Mouse (Mus musculus) thymus, postnatal 10 days (tissue): ENCODE results near the gene Zmynd15.
"Not testable (repeated sequence)": the region's sequence is repeated elsewhere in the genome, so short reads cannot be mapped to it uniquely, and the experiment has no call there.

Source experiments
- DNase-seq, 2 experiments: peaks; one replicate each; pipeline ENCODE4 v3.0.0; 2021; ENCODE audit warnings: low spot score in 2 of 2

The Zmynd15 gene

DNA sequence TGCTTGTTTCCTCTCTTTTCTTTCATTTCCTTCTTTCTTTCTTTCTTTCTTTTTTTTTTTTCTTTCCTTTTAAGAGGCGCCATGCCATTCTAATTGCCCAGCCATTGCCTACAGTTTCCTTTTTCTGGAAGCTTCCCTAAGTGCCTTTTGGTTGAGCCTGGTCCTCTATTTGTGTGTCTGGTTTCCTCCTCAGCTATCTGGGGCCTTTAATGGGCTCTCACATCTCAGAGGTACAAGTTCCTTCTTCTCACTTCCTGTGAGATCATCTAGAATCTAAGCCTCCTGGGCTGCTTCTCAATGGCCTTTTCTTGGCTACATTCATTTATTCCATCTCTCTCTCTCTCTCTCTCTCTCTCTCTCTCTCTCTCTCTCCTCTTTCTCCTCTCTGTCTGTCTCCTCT, 11.9 kb upstream of the Zmynd15 start:
- DNase-seq, result no peak

DNA sequence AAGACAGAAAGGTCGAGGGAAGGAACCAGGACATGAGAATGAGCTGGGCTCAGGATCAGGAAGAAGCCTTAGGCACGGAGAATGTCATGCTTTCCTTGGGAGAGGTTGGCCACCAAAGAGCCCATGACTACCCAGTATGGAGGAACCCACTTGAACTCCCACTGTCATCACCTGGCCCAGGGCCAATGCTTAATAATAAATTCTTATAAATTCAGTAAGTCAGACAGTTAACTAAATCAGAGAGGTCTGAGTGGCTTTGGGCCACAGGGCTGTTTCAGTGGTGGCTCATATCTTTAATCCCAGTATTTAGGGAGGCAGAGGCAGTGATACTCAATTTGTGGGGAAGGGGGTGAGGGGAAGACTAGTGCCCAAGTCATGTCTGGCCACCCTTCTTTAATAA, 8.3 kb upstream of the Zmynd15 start:
- DNase-seq, result no peak

DNA sequence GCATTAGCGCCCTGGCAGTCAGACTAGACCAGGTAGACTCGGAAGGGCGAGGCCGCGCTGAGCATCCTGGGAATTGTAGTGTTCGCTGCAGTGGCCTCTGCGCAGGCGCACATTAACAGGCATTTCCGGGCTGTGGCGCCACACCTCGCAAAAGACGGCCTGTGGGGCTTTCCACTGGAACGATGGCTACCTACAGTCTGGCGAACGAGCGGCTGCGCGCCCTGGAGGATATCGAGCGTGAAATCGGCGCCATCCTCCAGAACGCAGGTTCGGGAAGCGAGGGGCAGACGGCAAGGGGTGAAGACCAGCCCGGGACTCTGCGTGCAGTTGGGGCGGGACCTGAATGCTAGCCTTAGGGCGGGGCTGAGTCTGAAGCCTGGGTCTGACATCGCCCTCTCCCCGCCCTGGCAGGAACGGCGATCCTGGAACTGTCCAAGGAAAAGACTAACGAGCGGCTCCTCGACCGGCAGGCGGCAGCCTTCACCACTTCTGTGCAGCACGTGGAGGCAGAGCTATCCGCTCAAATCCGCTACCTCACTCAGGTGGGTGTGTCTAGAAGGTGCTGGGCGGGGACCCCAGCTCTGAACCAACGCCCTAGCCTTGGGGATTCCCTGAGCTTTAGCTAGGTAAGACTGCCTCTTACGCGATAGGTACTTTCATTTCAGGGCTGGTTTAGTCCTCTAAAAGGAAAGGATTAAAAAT, 7.3 kb upstream of the Zmynd15 start, which contains the start of gene Med11:
TSS of gene Med11 (plus strand) at position 123 of the 702 bp plus-strand sequence.
- DNase-seq, result peak; percentile 87

DNA sequence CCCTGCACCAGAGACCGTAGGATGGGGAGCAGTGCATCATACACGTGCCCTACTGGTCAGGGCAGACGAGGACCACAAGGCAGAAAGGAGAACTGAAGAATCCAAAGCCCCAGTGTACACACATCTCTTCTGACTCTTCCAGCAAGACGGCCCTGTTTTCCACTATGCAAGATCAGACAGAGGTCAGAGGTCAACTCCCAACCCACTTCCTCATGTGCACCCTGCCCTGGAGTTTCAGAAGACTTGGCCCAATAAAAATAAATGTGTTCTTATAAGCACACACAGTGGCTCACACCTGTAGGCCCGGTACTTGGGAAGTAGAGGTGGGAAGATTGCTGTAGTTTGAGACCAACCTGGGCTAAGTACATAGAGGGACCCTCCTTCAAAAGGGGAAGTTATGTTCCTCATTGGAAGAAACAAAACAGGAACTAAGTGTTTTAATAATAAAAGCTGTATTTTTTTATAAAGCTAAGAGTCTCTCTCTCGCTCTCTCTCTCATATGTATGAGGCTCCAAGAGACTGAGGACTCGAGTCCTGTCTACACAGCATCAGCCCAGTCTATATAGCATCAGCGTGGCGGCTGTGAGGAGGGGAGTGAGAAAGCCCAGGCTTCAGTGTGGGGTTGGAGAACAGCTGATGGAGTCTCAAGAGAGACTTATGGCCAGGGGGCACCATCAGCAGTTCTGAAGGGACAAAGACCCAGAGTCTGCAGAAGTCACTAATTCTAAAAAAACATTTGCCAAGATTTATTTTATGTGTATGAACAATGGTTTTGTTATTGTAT, 5.8 kb upstream of the Zmynd15 start:
- no peak for DNase-seq

DNA sequence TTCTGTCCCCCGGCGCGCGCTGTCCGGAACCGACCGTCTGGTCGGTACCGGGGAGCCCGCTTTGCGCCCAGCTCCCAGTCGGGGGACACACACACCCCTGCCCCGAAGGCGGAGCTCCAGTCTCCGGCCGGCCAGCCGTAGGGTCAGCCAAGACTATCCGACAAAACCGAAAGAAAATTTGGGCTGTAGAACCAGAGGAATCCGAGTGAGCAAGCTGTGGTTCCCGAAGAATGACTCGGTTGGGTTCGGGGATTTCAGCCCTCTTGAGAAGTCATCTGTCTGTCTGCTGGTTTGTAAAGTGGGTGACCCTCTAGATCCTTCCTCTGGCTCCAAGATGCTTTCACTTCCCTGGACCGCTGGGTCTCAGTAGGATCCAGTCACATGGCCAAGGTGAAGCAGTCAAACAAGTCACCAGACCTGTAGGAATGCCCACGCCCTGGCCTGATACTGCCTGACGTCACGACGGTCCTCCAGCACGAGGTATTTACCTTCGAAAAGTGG, 418 bp downstream of the Zmynd15 start, which contains the start of gene Cxcl16:
TSS of gene Cxcl16 (minus strand) at position 384 of the 501 bp plus-strand sequence.
- no peak for DNase-seq

DNA sequence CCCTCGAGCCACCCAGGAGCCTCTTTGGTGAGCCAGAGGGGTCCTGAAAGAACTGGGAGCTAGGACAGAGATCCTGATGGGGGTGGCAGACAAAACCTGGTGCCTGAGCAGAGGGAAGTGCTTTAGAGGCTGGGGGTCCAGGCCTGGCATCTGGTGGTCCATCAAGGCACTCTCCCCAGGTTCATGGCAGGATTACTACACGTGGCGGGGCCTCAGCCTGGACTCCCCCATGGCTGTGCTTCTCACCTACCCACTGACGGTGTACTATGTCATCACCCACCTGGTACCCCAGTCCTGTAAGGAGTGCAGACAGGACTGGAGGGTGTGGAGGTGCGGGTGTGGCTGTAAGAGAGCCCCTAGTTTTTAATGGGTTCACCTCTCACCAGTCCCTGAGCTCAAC, 4.7 kb downstream of the Zmynd15 start:
- DNase-seq, result no peak

DNA sequence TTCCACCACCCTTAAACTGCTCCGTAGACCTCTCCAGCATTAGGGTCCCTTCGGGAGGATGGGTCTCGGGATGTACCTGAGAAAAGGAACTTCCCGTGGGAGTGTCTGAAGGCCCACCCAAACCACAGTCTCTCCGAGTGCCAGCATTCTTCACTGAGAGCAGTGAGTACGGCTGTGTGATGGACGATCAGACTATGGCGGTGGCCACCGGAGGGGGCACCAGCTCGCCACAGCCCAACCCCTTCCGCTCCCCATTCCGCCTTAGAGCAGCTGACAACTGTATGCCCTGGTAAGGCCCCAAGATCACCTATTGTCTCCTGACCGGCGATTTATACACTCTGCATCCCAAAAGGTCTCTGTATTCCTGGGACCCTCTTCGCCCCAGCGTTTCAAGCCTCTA, 6.0 kb downstream of the Zmynd15 start:
- no peak for DNase-seq

DNA sequence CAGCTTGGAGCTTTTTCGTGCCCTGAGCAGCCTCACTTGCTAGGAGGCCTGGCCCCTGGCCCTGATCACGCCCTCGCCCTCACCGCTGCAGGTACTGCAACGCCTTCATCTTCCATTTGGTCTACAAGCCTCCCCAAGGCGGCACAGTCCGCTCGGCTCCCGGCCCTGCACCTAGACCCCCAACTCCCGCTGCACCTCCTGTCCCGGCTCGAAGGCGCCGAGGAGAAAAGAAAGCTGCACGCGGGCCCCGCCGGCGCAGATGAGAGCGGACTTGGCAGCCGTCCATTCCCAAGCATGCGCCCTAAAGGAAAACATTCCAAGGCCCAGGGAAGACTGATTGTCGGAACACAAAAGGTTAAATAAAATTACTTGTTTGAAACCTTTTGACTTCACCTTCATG, 6.6 kb downstream of the Zmynd15 start:
- no peak for DNase-seq

DNA sequence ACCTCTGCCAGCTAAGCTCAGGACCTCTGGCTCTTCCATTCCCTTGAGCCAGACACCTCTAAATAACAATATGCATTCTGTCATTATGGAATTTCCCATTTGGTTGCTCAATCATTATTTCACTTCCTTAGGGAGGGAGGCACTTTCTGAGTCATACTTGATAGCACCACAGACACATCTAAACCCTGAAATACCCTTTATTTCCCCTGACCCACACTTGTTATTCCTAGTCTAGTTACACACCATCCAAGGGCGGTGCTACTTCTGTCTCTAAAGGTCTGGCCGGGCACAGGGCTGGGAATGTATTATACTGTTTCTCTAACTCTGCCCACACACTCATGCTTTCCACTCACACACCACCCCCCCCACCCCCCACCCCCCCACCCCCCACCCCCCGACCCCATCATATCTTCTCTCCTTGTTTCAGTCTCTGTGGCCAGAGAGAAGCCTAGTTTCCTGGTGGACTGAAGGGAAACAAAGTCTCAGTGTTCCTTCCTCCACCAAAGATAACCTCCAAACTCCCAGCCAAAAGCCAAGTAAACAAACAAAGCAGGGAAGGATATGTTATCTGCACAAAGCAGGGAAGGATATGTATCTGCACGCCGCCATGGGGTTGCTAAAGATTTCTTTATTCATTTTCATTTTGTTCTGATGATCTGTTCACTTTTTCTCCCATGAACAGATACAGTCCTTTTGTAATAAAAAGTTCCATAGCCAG, 8.8 kb downstream of the Zmynd15 start:
- DNase-seq, result no peak

DNA sequence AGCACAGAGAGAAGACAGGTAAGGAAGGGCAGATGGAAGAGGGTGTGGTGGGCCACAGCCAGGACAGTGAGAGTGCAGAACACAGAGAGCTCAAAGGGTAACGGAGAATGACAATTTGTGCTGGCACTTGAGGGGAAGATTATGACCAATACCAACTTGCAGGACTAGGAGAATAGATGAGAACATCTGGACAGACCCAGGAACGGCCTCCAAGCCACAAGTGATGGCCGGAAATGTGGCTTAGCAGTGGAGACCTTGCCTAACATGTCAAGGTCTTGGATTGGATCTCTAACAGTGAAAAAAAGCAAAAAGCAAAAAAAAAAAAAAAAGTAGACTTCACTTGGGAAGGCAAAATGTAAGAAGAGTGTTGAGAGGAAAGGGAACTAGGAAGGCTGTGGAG, 10.5 kb downstream of the Zmynd15 start:
- DNase-seq, result no peak

DNA sequence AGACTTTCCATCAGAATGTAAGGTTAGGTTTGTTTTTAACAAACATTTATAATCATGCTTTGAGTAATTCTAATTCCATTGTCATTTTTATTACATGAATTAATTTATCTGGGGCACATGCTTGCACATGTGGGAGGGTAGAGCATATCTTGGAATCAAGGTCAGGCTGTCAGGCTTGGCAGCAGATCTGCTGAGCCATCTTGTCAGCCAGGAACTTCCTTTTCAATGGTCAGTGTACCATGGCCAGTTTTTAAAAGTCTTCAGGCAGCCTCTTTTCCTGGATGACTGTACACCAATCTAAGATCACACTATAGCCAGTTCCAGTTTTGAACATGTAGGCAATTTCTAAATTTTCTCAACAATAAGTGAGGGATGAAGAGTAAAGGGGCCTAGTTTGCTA, 13.5 kb downstream of the Zmynd15 start:
- no peak for DNase-seq

DNA sequence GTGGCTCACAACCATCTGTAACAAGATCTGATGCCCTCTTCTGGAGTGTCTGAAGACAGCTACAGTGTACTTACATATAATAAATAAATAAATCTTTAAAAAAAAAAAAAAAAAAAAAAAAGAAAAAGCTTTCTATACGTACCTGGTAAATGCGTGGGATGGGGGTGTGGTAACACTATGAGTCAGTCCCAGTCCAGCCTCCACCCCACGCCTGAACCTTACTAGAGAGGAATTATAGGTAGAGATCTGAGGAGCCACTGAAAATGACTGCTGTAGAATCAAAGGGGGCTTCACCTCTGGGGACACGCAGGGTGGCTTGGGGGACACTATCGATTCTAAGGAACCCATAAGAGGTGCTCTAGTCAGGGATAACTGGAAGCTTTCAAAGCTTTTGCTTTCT, 14.1 kb downstream of the Zmynd15 start:
- DNase-seq, result not testable (repeated sequence)

DNA sequence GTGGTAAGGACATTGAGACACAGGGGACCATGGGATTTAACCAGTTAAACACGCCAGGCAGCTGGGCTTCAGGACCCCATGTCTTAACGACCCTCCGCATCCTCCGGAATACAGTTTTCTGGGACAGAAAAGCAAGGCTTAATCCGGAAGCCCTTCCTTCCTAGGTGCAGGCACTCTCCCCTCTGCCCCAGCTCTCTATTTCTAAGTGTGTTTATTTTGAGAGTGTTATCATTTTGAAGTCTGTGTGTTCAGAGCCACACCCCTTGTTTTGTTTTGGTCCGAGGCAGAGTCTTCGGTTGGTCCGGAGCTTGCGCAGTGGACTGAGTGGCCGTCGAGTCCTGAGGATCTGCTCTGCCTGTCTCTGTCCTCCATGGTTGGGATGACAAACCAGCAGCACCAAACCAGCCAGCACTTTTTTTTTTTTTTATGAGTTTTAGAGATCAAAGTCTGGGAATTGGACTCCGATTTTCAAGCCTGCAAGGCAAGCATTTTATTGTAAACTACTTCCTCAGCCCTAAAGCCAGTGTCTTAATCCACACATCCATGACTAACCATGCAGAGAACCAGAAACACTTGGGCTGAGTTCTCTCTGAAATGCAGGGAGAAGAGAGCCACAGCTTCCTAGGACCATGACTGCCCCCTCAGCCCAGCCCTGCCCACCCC, 15.8 kb downstream of the Zmynd15 start:
- DNase-seq, result no peak

DNA sequence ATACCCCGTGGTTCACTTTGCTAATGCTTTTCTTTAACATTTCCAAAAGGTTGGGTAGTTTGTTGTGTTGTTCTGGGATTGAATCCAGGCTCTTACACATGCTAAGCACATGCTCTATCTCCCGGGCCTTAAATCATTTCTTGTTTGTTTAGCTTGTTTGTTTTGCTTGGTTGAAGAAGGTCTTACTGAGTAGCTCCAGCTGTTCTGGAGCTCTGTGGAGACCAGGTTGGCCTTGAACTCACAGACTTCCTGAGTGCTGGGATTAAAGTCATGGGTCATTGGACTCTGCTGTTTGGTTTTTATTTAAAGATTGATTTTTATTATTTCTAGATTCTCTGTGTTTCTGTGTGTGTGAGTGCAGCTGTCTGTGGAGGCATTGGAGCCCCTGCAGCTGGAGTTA, 26.3 kb downstream of the Zmynd15 start:
- DNase-seq, result no peak

DNA sequence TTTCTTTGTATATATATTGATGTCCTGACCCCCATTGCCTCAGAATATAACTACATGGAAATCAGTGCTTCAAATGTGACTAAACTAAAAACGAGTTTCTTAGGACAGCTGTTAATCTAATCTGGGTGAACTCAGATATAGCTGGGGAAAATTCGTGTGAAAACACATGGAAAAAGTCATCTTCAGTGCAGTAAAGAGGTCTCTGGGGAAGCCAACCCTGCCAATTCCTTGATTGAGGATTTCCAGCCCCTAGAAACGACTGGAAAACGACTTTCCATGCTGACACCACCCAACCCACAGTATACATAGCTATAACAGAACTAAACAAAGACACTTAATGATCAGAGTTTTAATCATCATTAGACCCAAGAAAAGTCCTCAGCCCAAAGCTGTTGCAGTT, 28.6 kb downstream of the Zmynd15 start:
- DNase-seq, result no peak

DNA sequence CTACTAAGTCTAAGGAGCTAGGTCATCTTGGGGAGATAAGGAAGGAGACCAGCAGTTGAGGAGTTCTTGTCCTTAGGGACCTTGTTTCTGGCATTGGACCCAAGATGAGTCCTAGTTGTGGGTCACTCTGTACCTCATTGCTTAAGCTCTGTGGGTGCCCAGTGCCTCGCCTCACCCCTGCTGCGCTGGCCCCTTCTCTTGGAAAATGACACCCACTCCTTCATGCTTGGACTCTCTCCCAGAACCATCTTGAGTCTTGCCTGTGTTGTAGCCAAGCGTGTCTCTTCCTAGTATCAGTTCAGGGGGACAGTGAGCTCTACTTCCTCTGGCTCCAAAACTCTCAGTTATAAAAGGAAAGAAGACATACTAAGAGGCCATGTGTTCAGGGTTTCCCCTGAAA, 29.9 kb downstream of the Zmynd15 start:
- DNase-seq, result no peak

DNA sequence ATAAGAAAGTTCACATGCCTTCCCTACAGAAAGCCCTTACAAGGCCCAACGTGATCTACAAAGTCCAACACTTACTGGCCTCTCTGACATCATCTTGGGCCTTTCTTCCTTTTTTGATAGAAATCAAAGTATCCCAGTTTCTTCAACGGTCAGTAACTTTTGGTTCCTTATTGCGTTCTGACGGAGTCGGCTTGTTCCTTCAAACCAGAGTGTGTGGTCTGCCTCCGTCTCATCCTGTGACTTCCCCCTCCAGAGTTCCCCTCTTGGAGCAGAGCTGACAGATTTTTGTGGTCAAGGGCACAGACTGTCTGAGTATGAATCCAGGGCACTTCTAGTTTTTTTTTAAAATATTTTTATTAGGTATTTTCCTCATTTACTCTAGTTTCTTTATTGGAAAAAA, 30.5 kb downstream of the Zmynd15 start:
- no peak for DNase-seq

DNA sequence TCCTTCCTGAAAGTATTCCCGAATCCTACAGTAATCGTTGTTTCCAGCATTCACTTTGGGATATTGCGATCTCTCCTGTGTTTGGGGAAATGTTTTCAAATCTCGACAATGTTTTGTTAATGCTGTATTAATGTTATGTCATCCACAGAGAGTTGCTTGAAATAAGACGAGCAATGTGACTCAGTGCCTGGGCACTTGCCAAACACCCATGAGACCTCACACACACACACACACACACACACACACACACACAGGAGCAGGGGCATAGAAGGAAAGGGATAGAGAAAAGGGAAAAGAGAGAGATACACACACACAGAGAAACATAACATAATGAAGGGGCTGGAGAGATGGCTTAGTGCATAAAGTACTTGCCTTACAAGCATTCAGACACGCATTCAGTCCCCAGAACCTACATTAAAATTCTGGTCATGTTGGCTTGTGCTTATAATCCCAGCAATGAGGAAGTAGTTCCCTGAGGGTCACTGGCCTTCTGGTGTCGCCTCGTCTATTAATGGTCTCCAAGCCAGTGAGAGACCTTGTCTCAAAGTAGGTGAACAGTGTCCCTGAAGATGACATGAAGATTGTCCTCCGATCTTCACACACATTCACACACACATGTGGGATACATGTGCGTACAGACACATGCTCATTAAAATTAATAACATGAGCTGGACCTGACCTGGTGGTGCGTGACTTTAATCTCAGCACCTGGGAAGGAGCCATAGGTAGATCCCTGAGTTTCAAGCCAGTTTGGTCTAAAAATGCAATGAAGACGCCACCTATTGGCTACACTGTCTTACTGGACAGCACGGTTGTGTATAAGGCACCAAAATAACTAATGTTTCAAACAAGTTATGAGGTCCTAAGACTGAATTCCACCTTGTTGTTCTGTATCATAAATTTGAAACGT, 40.6 kb downstream of the Zmynd15 start:
- DNase-seq, result no peak

DNA sequence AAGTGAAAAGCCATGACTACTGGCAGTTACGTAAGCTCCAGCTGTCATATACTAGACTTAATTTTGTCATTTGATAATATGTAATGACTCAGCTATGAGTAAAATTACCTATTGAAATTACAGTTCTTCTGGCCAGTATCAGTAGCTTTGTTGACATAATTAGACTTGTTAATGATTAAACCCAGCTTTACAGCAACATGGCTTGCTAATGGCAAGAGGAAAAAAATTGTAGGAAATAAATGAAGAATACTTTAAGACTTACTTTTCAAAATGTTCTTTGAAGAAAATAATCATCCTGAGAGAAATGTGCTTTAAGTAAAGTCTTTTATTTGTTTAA, 41.2 kb downstream of the Zmynd15 start:
- DNase-seq, result no peak

DNA sequence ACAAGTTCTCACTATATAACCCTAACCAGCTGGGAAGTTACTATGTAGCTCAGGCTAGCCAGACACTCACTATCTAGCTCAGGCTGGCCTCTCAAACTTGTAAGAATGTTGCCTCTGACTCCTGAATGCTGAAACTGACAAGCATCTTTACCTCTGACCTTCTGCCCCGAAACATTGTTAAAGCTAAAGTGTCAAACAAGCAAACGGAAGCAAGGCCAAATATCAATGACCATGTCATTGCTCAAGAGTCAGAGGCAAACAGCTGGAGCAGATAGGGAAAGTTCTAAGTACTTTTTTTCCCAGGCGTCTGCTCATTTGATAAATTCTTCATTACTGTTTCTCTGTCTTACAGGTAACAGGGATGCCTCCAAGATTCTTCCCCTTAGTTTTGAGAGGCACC, 42.8 kb downstream of the Zmynd15 start:
- no peak for DNase-seq

DNA sequence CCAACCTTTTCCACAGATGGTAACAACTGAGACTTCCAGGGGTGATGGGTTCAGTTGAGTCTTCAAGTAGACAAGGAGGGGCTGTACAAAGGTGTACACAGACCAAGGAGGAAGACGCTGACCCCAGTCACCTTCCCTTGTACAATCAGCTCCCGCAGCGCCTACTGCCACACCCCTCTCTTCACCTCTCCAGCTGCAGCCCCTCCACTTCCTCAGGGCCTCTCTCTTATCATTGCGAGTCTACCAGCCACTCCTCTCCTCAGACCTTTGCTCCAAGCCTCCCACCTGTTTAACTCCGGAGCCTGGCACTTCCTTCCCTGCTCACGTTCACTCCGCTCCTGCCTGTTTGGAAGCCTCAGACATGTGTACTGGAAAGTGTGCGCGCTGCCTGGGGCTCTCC, 45.7 kb downstream of the Zmynd15 start, which contains the start of gene Tm4sf5:
TSS of gene Tm4sf5 (plus strand) at position 275 of the 400 bp plus-strand sequence.
- DNase-seq, result no peak
